Mouse (Mus musculus) bone marrow, adult 2 months (tissue): ENCODE measurements around the gene Tmie.

ENCODE experiments used
- CTCF ChIP-seq: fragments of 200-500 bp; IDR thresholded peaks from 2 replicates; pipeline ENCODE4 v1.5.1; 2011; ENCODE audit warnings: low read length, control low read depth; ENCODE audit not compliant: control insufficient read depth, insufficient read depth
- POLR2A ChIP-seq: fragments of 200-500 bp; IDR thresholded peaks from 2 replicates; pipeline ENCODE4 v1.6.1; 2011; ENCODE audit warnings: low read depth, mild to moderate bottlenecking, control low read depth, low read length, borderline replicate concordance; ENCODE audit not compliant: control insufficient read depth

DNA sequence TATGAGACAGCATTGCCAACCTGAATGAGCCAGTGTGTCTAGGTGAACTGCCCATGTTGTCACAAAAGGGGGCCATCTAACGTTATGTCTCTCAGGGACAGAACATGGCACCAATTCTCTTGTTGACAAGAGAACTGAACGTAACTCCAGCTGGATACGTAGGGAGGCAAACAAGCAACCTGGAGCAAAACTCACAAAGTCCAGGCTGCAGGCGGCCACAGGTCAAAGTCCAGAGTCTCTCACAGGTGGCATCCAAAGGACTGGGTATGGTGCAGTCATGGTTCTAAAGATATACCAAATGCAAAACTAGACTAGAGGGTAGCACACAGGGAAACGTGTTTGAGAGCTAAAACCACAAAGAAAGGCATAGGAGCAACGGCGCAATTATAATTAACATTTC is 58.5 kb downstream of the Tmie start:
- TF ChIP-seq CTCF (no peak), POLR2A (no peak)
